Mouse (Mus musculus): ENCODE data around the gene Creld1. TPM values are rescaled to one million over a fixed set of nuclear protein-coding genes. Genes with fewer than 3 reads are reported as not detected.

Gene Creld1
- polyA plus RNA-seq, 1 experiment from 2014 or later: 41.1 TPM

DNA sequence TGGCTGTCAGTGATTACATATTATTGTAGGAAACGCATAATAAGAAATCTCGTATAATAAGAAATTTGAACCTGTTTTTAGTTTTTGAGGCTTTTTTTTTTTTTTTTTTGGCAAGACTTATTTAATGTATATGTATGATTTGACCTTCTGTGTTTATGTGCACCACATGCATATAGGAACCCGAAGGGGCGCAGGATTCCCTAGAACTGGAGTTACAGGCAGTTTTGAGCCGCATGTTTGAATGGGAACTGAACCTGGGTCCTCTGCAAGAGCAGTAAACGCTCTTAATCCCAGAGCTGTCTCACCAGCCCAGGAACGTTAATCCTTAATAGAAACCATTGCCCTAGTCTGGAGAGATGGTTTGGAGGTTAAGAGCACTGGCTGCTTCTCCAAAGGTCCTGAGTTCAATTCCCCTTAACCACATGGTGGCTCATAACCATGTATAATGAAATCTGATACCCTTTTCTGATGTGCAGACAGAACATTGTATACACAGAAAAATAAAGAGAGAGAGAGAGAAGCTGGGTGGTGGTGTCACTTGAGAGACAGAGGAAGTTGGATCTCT, 48.8 kb downstream of the Creld1 start:
- peak overlapping the region; percentile 88 for H3K9ac ChIP-seq (ENCODE audit: low read length)
- ATAC-seq (ENCODE audit: insufficient read depth, low FRiP score, low TSS enrichment): no peak
- 10% methylated on average over 7 of the region's 7 CpGs for WGBS

DNA sequence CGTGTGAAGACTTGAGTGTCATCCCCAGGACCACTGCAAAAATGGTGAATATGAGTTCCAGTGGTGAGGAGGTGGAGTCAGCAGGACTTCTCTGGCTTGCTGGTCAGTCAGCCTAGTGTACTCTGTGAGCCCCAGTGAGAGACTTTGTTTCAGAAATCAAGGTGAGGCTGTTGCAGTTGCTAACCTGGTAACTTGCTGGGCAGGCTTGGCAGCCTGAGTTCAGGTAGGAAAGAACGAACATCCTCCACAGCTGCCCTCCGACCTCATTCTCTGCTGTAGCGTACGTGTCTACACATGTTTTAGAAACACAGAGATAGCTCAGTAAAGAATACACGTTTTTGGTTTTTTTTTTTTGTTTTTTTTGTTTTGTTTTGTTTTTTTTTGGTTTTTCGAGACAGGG, 51.8 kb downstream of the Creld1 start:
- Histone ChIP-seq H3K36me3 (ENCODE audit: control insufficient read depth, insufficient read depth, low read length) (no peaks in the 10 kb centered on the region), H3K4me2 (ENCODE audit: low read depth) (no peak overlapping the region), H3K4me1 (ENCODE audit: control insufficient read depth, insufficient read depth, low read length) (peaks cover 9% of the 10 kb centered on the region), H3K9me3 (ENCODE audit: control insufficient read depth, low read length) (no peaks in the 10 kb centered on the region), H3K4me3 (ENCODE audit: low read depth, low read length) (no peak overlapping the region), H3K9ac (ENCODE audit: low read length) (no peak overlapping the region), H3K27me3 (ENCODE audit: control insufficient read depth, insufficient read depth, low read length) (no peaks in the 10 kb centered on the region), H3K27ac (ENCODE audit: low read depth, low read length) (no peak overlapping the region)
- 89% methylated on average over 7 of the region's 7 CpGs for WGBS
- ATAC-seq (ENCODE audit: insufficient read depth, low FRiP score, low TSS enrichment) (no peak), DNase-seq (ENCODE audit: low spot score) (no peak)

More for the DNA sequence above, 48.8 kb downstream of the Creld1 start:
- Histone ChIP-seq H3K36me3 (ENCODE audit: control insufficient read depth, insufficient read depth, low read length) (no peaks in the 10 kb centered on the region), H3K4me1 (ENCODE audit: control insufficient read depth, insufficient read depth, low read length) (peaks cover 9% of the 10 kb centered on the region), H3K9me3 (ENCODE audit: control insufficient read depth, low read length) (no peaks in the 10 kb centered on the region), H3K4me3 (ENCODE audit: low read depth, low read length) (peak overlapping the region; percentile 90), H3K4me2 (ENCODE audit: low read depth) (peak overlapping the region; percentile 59), H3K27ac (ENCODE audit: low read depth, low read length) (no peak overlapping the region), H3K27me3 (ENCODE audit: control insufficient read depth, insufficient read depth, low read length) (no peaks in the 10 kb centered on the region)
- DNase-seq (ENCODE audit: low spot score): no peak

DNA sequence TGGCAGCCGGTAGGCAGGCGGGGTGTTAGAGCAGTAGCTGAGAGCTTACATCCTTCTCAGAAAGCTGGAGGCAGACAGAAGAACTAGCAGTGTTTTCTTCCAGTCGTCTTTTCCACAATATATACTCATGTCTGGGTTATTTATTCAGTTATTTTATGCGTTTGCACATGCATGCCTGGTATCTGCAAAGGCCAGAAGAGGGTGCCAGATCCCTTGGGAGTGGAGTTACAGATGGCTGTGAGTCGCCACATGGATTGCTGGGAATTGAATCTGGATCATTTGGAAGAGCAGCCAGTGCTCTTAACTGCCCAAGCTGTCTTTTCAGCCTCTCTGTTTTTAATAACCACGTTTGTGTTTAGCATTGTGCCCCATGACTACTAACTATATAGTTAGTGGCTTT, 58.5 kb downstream of the Creld1 start:
- H3K36me3 ChIP-seq (ENCODE audit: control insufficient read depth, insufficient read depth, low read length): no peaks in the 10 kb centered on the region
- no peaks in the 10 kb centered on the region for H3K4me1 ChIP-seq (ENCODE audit: control insufficient read depth, insufficient read depth, low read length)
- 85% methylated on average over 6 of the region's 6 CpGs for WGBS
- H3K4me2 ChIP-seq (ENCODE audit: low read depth): no peak overlapping the region
- no peaks in the 10 kb centered on the region for H3K9me3 ChIP-seq (ENCODE audit: control insufficient read depth, low read length)
- no peak for DNase-seq (ENCODE audit: low spot score)
- H3K27ac ChIP-seq (ENCODE audit: low read depth, low read length): no peak overlapping the region
- no peak overlapping the region for H3K9ac ChIP-seq (ENCODE audit: low read length)
- no peak overlapping the region for H3K4me3 ChIP-seq (ENCODE audit: low read depth, low read length)
- ATAC-seq (ENCODE audit: insufficient read depth, low FRiP score, low TSS enrichment): no peak
- H3K27me3 ChIP-seq (ENCODE audit: control insufficient read depth, insufficient read depth, low read length): no peaks in the 10 kb centered on the region

Small RNA genes lying within 50 kb of the gene (microRNA-seq; reads per million reads assigned to microRNA genes)
- gene Gm23365: not detected

Other genes with a start within 250 kb of the Creld1 start
- 47.4 and 53.5 TPM in 2 replicates for gene Mtmr14, start 245.5 kb upstream of the Creld1 start, polyA plus RNA-seq (2014; fragmentation: Nextera tagmentation; extraction: Ambion mirVana)
- gene Cpne9, start 201.0 kb upstream of the Creld1 start, polyA plus RNA-seq (2014; fragmentation: Nextera tagmentation; extraction: Ambion mirVana): 0.08 and 0.18 TPM in 2 replicates
- 27.1 and 28.4 TPM in 2 replicates for gene Brpf1, start 176.2 kb upstream of the Creld1 start, polyA plus RNA-seq (2014; fragmentation: Nextera tagmentation; extraction: Ambion mirVana)
- gene Ogg1, start 156.3 kb upstream of the Creld1 start, polyA plus RNA-seq (2014; fragmentation: Nextera tagmentation; extraction: Ambion mirVana): 13.1 and 14.0 TPM in 2 replicates
- gene Camk1, start 139.3 kb upstream of the Creld1 start, polyA plus RNA-seq (2014; fragmentation: Nextera tagmentation; extraction: Ambion mirVana): 50.8 and 56.0 TPM in 2 replicates
- gene Tada3, start 105.4 kb upstream of the Creld1 start, polyA plus RNA-seq (2014; fragmentation: Nextera tagmentation; extraction: Ambion mirVana): 56.3 and 60.7 TPM in 2 replicates
- 202 and 215 TPM in 2 replicates for gene Arpc4, start 105.2 kb upstream of the Creld1 start, polyA plus RNA-seq (2014; fragmentation: Nextera tagmentation; extraction: Ambion mirVana)
- 3.4 and 4.3 TPM in 2 replicates for gene Ttll3, start 94.0 kb upstream of the Creld1 start, polyA plus RNA-seq (2014; fragmentation: Nextera tagmentation; extraction: Ambion mirVana)
- gene Rpusd3, start 64.0 kb upstream of the Creld1 start, polyA plus RNA-seq (2014; fragmentation: Nextera tagmentation; extraction: Ambion mirVana): 27.7 and 27.9 TPM in 2 replicates
- gene Cidec, start 47.5 kb upstream of the Creld1 start, polyA plus RNA-seq (2014; fragmentation: Nextera tagmentation; extraction: Ambion mirVana): 0.19 TPM in 1 of 2 replicates, not detected in the other
- gene Jagn1, start 40.7 kb upstream of the Creld1 start, polyA plus RNA-seq (2014; fragmentation: Nextera tagmentation; extraction: Ambion mirVana): 74.7 and 75.9 TPM in 2 replicates
- gene Il17re, start 24.8 kb upstream of the Creld1 start, polyA plus RNA-seq (2014; fragmentation: Nextera tagmentation; extraction: Ambion mirVana): 0.77 and 0.78 TPM in 2 replicates
- gene Il17rc, start 11.9 kb upstream of the Creld1 start, polyA plus RNA-seq (2014; fragmentation: Nextera tagmentation; extraction: Ambion mirVana): 3.2 and 3.4 TPM in 2 replicates
- gene Prrt3, start 18.6 kb downstream of the Creld1 start, polyA plus RNA-seq (2014; fragmentation: Nextera tagmentation; extraction: Ambion mirVana): 0.91 and 0.94 TPM in 2 replicates
- 82.4 and 89.4 TPM in 2 replicates for gene Emc3, start 48.4 kb downstream of the Creld1 start, polyA plus RNA-seq (2014; fragmentation: Nextera tagmentation; extraction: Ambion mirVana)
- gene Fancd2, start 48.4 kb downstream of the Creld1 start, polyA plus RNA-seq (2014; fragmentation: Nextera tagmentation; extraction: Ambion mirVana): 13.6 and 15.7 TPM in 2 replicates
- gene Fancd2os, start 117.4 kb downstream of the Creld1 start, polyA plus RNA-seq (2014; fragmentation: Nextera tagmentation; extraction: Ambion mirVana): not detected in 2 replicates
- gene Brk1, start 121.5 kb downstream of the Creld1 start, polyA plus RNA-seq (2014; fragmentation: Nextera tagmentation; extraction: Ambion mirVana): 220 and 232 TPM in 2 replicates
- gene Vhl, start 140.7 kb downstream of the Creld1 start, polyA plus RNA-seq (2014; fragmentation: Nextera tagmentation; extraction: Ambion mirVana): 64.9 and 68.2 TPM in 2 replicates
- gene Irak2, start 155.2 kb downstream of the Creld1 start, polyA plus RNA-seq (2014; fragmentation: Nextera tagmentation; extraction: Ambion mirVana): 2.4 and 2.6 TPM in 2 replicates
- 0.95 and 0.97 TPM in 2 replicates for gene Tatdn2, start 213.8 kb downstream of the Creld1 start, polyA plus RNA-seq (2014; fragmentation: Nextera tagmentation; extraction: Ambion mirVana)
- 0.39 TPM in 1 of 2 replicates, not detected in the other for gene Ghrl, start 236.6 kb downstream of the Creld1 start, polyA plus RNA-seq (2014; fragmentation: Nextera tagmentation; extraction: Ambion mirVana)

Data from neural tube, embryonic 11.5 days (tissue).